Mouse (Mus musculus) T-cell, adult 2 months (primary cell): ENCODE results near the gene Itpr2.

Source experiments
- DNase-seq: peaks from one replicate; pipeline ENCODE4 v3.0.0; 2022; ENCODE audit warnings: low spot score

Itpr2 gene

GRCm38 (mm10) chr6:146156536-146156935 lies 345.5 kb downstream of the Itpr2 start:
- DNase-seq, result no peak

GRCm38 (mm10) chr6:146155156-146155734 lies 346.8 kb downstream of the Itpr2 start:
- no peak for DNase-seq

- DNase-seq, result no peak
These were observed 349.2 kb downstream of the Itpr2 start for GRCm38 (mm10) chr6:146152843-146153242.

- DNase-seq, result no peak
These were observed 360.9 kb downstream of the Itpr2 start for GRCm38 (mm10) chr6:146140966-146141585.

GRCm38 (mm10) chr6:146140171-146140570 lies 361.9 kb downstream of the Itpr2 start:
- no peak for DNase-seq

- no peak for DNase-seq
These were observed 365.4 kb downstream of the Itpr2 start for GRCm38 (mm10) chr6:146136646-146137045.

GRCm38 (mm10) chr6:146136244-146136643 lies 365.8 kb downstream of the Itpr2 start:
- no peak for DNase-seq

- DNase-seq, result no peak
These were observed 366.7 kb downstream of the Itpr2 start for GRCm38 (mm10) chr6:146135291-146135690.

GRCm38 (mm10) chr6:146133921-146134320 lies 368.1 kb downstream of the Itpr2 start:
- DNase-seq, result no peak

GRCm38 (mm10) chr6:146129066-146129465 lies 373.0 kb downstream of the Itpr2 start:
- DNase-seq, result no peak

GRCm38 (mm10) chr6:146126823-146127681 lies 375.0 kb downstream of the Itpr2 start:
- DNase-seq, result no peak

GRCm38 (mm10) chr6:146125621-146126020 lies 376.4 kb downstream of the Itpr2 start:
- DNase-seq, result no peak

- no peak for DNase-seq
These were observed 377.5 kb downstream of the Itpr2 start for GRCm38 (mm10) chr6:146124479-146124878.

GRCm38 (mm10) chr6:146123656-146124055 lies 378.4 kb downstream of the Itpr2 start:
- no peak for DNase-seq

GRCm38 (mm10) chr6:146120172-146120571 lies 381.9 kb downstream of the Itpr2 start:
- DNase-seq, result no peak

- peak; percentile 40 for DNase-seq
These were observed 387.2 kb downstream of the Itpr2 start for GRCm38 (mm10) chr6:146114731-146115302.

GRCm38 (mm10) chr6:146114071-146114470 lies 388.0 kb downstream of the Itpr2 start:
- DNase-seq, result no peak

- DNase-seq, result no peak
These were observed 388.9 kb downstream of the Itpr2 start for GRCm38 (mm10) chr6:146113085-146113484.

- DNase-seq, result no peak
These were observed 389.8 kb downstream of the Itpr2 start for GRCm38 (mm10) chr6:146112211-146112610.

- no peak for DNase-seq
These were observed 390.2 kb downstream of the Itpr2 start for GRCm38 (mm10) chr6:146111781-146112180.

- no peak for DNase-seq
These were observed 390.9 kb downstream of the Itpr2 start for GRCm38 (mm10) chr6:146110832-146111741.

- DNase-seq, result no peak
These were observed 391.6 kb downstream of the Itpr2 start for GRCm38 (mm10) chr6:146110425-146110824.
